Mouse (Mus musculus) layer of hippocampus, adult 11-12 months (tissue): ENCODE measurements at regions not wholly inside any gene's neighbourhood (a gene's known extent, or its start where the extent isn't known, plus 50 kb on each side); places are given as distances from the start of the nearest gene placed in this dataset.

Source experiments
- DNase-seq: peaks from one replicate; pipeline ENCODE4 v3.0.0; 2022; ENCODE audit warnings: low spot score

DNA sequence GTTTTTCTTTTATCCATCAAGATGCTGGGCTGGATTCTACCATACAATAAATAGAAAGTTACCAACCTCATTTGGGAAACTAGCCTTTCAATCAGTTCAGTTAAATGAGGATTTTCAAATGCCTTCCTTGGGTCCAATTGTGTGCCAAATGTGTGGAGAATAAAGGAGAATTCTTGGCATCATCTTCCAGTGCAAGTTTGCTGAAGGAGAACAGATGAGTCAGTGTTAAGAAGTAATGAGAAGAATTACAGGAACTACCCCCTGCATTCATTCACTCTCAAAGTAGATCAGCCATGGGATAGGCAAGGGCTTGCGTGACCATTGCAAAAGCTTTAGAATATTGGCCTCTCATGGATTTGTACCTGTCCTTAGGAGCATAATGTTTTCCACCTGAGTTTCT lies 193.4 kb upstream of the Man1a start:
- DNase-seq, result no peak

DNA sequence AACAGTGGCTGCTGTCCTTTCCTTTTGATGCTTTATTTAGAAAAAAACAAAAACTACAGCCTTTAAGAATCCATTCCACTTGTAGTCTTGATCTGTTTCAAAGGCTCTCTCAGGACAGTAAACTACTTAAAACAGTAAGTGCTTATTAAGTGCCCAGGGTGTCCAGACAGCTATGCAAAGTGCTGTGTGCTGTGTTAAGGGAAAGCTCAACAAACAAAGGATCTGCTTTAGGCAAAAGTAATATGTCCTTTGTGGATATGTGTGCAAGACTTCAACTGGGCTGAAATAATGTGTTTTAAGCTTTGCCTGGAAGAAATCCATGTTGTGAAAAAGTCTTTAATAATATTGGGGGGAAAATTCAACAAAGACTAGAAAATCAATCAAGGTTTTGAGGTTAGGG lies 192.9 kb upstream of the Man1a start:
- no peak for DNase-seq

DNA sequence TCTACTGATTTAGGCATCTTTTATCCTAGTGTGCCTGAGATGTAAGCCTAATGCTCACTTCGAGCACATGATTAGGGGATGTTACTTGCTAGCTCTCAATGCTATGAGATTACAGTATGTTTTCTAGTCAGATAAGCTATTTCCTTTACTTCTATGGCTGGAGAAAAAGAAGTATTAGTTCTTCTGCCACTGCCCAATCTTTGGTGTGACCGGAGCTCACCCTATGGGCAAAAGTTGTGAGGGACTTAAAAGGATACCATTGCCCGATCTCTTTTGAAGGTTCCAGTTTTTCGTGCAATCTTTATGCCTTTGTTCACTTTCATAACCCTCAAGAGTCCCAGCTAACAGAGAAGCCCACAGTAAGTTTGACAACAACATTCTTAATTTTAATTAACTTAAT lies 190.2 kb upstream of the Man1a start:
- DNase-seq, result no peak

DNA sequence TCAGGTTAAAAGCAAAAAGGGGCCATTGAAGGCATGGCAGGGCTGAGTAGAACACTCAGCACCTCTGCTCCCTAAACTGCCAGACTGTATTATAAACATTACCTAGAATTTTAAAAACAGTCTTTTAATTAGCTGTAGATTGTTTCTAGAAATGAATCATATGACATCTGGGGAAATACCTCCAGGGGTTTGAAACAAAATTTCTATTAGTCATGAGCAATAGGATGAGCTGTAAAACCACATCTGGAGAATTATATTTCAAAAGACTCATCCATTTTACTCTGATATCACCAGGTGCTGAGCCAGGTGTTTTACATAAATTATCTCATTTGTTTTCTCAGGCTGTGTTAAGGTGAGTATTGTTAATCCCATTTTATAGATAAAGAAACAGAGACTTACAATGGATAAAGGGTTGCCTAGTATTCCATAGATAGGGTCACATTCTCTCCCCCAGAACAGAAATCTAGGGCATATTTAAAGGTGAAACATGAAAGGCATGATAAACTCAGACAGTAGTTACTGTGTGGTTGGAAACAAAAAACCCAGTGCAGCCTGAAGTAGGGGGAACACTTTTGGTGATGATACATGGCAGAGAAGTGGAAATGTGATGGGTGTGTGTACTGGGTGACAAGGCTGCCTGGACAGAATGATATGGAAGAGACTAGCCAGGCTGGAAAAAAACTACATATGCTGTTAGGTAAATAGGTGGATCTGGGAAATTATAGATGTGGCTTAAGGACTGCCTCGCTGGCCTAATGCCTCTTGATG lies 178.6 kb upstream of the Man1a start:
- DNase-seq, result no peak

DNA sequence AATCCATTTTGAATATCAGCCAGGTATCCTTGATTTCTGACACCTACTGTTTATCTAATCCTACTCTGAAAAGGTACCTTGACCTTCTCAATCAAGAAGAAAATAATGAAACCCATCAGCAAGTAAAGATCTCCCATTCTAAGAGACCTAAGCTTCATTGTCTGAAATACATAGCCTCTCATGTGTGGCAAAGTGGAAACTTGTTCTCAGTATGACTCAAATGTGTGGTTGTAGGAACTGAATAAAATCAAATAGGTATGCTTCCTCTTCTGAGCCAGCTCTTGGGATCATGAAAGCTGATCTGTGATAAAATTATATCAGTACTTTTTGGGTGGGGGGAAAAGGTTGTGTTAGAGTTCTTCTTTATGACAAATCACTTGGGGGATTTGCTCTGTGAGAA lies 168.6 kb upstream of the Man1a start:
- DNase-seq, result no peak

DNA sequence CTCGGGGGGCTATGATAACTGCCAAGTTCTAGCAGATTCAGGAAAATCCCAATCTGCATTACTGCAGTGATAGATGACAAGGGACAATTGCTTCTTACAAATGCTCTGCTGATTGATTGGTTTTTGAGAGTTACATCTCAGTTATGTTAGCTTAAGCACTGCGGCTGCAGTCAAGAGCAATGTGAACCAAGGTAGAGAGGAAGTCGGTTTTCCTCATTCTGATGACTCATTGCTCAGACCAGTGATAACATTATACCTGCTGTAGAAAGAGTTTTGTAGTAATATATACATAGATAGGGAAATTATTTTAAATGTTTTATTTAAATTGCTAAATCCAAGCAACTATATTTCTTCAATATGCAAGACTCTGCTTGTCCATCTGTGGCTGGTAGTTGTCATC lies 126.0 kb upstream of the Man1a start:
- no peak for DNase-seq

DNA sequence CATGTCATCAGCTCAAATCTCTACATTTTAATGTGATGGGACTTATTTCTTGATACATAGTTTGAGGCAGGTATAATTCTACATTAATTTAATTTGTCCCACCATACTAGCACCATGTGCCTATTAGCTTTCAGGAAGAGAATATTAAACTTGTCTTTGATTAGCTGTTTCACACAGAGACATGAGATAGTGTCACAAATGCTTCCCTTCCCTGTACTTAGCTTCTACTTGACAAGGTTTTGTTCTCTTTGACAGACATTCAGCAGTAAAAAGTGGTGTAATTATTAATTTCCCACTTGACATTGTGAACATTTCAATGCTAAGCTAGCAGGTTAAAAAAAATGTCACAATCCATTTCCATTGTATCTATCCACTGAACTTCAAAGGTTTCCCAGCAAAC lies 125.3 kb upstream of the Man1a start:
- DNase-seq, result no peak

DNA sequence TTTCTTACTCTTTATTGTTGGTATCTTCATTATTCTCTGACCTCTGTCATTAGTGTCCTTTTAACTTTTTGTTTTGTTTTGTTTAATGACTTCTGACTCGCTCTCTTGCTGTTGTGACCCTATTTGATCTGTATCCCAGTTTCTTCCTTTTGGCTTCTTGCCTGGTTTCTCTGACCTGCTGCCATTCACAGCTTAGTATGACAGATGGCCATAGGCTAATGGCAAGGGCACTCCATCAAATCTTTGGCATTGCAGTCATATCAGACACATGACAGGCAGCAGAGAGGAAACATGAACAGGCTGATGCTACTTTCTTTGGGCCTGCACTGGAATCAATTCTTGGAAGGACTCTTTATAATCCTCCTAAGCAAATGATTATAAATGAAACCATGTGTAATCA lies 106.3 kb upstream of the Man1a start:
- DNase-seq, result no peak

DNA sequence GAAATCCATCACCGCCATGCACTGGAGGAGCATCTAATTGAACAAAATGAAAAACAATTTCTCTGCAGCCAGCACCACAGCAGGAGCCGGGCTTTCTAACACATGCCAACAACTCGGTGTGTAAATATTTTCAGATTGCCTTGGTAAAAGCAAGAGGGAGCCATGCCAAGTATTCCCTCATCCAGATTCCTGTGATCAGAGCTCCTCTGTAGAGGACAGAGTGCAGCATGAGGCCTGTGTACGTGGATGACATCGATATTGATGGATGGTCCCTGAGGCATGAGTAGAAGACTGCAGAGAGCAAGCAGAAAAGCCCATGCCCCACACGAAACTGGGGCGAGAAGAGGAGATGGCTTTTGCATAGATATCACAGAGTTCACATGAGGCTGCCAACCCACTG lies 92.9 kb upstream of the Man1a start:
- peak; percentile 34 for DNase-seq

DNA sequence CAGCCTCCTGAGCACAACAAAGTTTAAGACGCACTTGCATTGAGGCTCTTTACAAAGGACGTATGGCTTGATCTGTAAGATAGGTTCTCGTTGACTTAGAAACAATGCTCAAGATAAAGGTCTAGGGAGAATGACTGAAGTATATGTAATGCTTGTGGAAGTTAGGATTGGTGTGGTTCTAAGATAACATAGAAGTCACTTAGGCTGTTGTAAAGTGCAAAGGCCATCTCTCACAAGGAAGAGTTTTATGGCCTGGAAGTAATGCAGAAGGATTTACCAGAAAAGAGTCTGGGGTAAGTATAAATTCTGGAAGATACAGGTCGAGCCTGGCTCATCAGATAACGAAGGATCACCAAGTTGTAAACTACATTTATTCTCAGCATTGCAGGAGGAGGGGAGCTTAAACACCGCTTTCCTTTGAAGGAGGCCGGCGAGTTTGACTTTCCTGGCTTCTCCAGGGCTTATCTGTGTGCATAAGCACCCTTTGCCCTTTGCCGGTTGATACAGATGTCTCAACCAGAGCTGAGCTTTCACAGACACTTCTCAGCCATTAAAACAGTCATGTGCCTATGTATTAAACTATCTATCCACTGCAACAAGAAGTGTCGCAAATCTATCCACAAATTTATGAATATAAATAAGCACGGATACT lies 84.8 kb upstream of the Man1a start:
- no peak for DNase-seq

DNA sequence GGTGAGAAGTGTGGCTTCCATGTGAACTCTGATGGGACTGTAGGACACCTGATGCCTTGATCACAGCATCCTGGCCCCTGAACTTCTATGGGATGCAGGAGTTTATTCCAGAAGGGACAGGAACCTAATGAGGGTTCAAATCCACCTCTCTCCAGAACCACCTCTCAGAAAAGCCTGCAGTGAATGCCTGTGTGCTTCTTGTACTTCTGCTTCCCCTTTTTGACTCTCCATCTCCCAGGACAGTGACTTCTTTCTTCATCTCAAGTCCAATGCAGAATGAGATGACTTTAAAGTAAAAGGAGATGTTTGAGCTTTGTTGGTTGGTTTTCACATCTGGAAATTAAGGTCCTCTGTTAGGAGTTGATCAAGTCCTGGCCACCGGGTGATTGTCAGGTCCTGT lies 77.5 kb upstream of the Man1a start:
- no peak for DNase-seq

DNA sequence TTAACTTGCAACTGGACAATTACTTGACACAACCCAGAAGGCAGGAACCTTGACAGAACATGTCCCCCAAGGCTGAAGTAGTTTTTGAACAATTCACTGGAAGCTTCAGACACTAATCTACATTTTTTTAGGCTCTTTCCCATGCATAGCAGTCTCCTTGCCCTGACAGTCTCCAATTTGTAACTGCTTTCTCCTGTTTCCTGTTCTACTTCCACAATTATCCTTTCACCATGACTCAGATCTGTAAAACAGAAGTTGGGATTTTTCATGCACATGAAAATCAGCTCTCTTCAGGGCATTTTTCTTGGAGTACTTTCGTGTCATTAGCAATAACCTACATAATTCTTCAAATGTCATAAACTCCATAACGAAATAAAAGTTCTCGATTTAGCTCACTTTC lies 56.2 kb upstream of the Man1a start:
- no peak for DNase-seq
